Mouse (Mus musculus): ENCODE data around the gene Gdpd3. TPM values are rescaled to one million over a fixed set of nuclear protein-coding genes. Genes with fewer than 3 reads are reported as not detected.

Gene Gdpd3
- polyA plus RNA-seq, 1 experiment from 2014 or later = 1.4 TPM

DNA sequence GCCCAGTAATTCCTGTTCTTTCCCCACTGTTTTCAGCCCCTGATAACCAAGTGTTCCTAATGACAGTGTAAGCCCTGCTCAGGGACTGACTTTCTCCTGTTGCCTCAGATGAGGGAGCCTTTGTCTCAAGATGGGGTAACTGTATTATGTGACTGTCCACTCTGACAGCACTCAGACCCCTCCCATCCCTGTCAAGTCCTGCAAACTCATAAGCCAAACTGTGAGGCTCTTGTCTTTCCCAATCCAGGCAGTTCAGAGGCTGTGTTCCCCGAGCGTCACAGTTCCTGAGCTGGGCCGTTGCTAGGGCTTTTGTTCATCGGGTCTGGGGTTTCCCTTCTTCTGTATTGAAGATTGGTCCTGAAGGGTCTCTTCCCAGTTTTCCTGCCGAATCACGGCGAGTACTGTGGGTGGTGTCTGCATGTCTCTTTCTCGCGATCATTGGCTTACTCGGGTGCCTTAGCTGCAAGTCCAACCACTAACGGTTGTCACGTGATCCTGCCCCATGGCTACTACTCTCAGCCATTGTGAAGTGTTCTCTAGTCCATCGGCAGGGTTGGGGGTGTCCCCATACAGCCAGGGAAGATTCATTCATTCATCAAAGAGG lies 25.9 kb upstream of the Gdpd3 start:
- Histone ChIP-seq H3K9ac (ENCODE audit: low read depth, low read length) (no peak overlapping the region), H3K9me3 (replicated peaks; ENCODE audit: control insufficient read depth, low read length) (no peaks in the 10 kb centered on the region), H3K36me3 (ENCODE audit: control insufficient read depth, insufficient read depth, low read length) (no peaks in the 10 kb centered on the region), H3K27ac (ENCODE audit: low read depth, low read length) (no peak overlapping the region), H3K4me1 (ENCODE audit: control insufficient read depth, insufficient read depth, low read length) (no peaks in the 10 kb centered on the region), H3K27me3 (ENCODE audit: control insufficient read depth, insufficient read depth, low read length) (no peaks in the 10 kb centered on the region), H3K4me3 (ENCODE audit: low read depth, low read length) (no peak overlapping the region), H3K4me2 (no peak overlapping the region)
- 79% methylated on average over 13 of the region's 13 CpGs for WGBS (ENCODE audit: insufficient replicate concordance)
- no peak for ATAC-seq (replicated peaks; ENCODE audit: insufficient number of reproducible peaks, low FRiP score, low TSS enrichment)

DNA sequence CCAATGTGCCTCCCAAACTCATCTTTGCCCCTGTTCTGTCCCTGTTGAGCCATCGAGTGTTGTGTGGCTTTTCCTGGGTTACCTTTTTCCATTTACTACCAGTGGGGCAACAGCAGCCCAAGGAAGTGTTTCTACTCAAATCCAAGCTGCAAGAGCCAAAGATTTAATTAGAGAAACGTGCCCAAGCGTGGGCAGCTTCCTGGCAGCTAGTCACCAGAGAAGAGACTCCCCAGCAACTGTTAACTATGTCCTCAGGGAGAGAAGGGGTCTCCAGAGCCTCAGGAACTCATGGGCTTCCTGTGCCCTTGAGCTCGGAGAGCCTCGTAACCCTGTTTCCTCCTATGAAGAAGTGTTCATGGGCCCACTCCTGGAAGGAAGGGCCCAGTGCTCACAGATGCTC lies 25.2 kb upstream of the Gdpd3 start:
- Histone ChIP-seq H3K27ac (ENCODE audit: low read depth, low read length) (no peak overlapping the region), H3K4me2 (no peak overlapping the region), H3K36me3 (ENCODE audit: control insufficient read depth, insufficient read depth, low read length) (no peaks in the 10 kb centered on the region), H3K9me3 (replicated peaks; ENCODE audit: control insufficient read depth, low read length) (no peaks in the 10 kb centered on the region), H3K4me3 (ENCODE audit: low read depth, low read length) (no peak overlapping the region), H3K4me1 (ENCODE audit: control insufficient read depth, insufficient read depth, low read length) (no peaks in the 10 kb centered on the region), H3K9ac (ENCODE audit: low read depth, low read length) (no peak overlapping the region), H3K27me3 (ENCODE audit: control insufficient read depth, insufficient read depth, low read length) (no peaks in the 10 kb centered on the region)
- ATAC-seq (replicated peaks; ENCODE audit: insufficient number of reproducible peaks, low FRiP score, low TSS enrichment) = no peak
- 77% methylated on average over 5 of the region's 5 CpGs for WGBS (ENCODE audit: insufficient replicate concordance)

DNA sequence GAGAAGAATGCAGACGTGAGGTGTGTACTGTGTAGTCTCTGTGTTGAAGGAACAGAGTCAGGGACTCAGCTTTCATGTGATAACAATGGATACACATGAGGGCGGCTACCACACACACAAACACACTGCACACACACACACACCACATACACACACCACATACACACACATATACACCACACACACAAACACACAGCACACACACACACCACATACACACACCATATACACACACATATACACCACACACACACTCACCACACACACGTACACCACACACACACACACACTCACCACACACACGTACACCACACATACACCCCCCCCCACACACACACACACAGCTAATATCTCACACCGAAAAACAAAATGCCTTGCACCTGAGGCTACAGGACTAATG lies 24.7 kb upstream of the Gdpd3 start:
- Histone ChIP-seq H3K4me2 (no peak overlapping the region), H3K27ac (ENCODE audit: low read depth, low read length) (no peak overlapping the region), H3K9ac (ENCODE audit: low read depth, low read length) (no peak overlapping the region), H3K27me3 (ENCODE audit: control insufficient read depth, insufficient read depth, low read length) (no peaks in the 10 kb centered on the region), H3K4me1 (ENCODE audit: control insufficient read depth, insufficient read depth, low read length) (no peaks in the 10 kb centered on the region), H3K4me3 (ENCODE audit: low read depth, low read length) (no peak overlapping the region), H3K9me3 (replicated peaks; ENCODE audit: control insufficient read depth, low read length) (no peaks in the 10 kb centered on the region), H3K36me3 (ENCODE audit: control insufficient read depth, insufficient read depth, low read length) (no peaks in the 10 kb centered on the region)
- ATAC-seq (replicated peaks; ENCODE audit: insufficient number of reproducible peaks, low FRiP score, low TSS enrichment) = no peak
- 78% methylated on average over 5 of the region's 5 CpGs for WGBS (ENCODE audit: insufficient replicate concordance)

DNA sequence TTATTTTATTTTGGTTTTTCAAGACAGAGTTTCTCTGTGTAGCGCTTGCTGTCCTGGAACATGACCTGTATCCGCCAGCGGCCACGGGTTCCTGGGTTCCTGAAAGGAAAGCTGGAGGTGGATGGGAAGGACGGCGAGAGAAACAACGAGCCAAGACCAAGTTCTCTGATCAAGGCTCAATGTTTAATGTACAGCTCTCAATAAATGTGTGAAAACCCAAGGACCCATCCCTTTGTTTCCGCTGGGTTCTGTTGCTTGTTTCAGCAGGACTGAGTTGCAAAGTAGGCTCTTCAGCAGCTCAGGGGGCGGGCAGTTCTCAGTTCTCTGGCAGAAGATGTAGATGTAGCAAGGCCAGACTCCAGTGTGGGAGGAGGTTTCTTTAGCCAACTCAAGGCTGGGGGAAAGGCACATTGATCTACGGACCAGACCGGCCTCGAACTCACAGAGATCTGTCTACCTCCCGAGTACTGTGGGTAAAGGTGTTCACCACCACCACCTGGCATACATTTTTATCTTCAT lies 24.1 kb upstream of the Gdpd3 start:
- H3K27me3 ChIP-seq (ENCODE audit: control insufficient read depth, insufficient read depth, low read length) = no peaks in the 10 kb centered on the region
- no peaks in the 10 kb centered on the region for H3K9me3 ChIP-seq (replicated peaks; ENCODE audit: control insufficient read depth, low read length)
- H3K4me3 ChIP-seq (ENCODE audit: low read depth, low read length) = no peak overlapping the region
- no peaks in the 10 kb centered on the region for H3K4me1 ChIP-seq (ENCODE audit: control insufficient read depth, insufficient read depth, low read length)
- no peak overlapping the region for H3K4me2 ChIP-seq
- 89% methylated on average over 13 of the region's 13 CpGs for WGBS (ENCODE audit: insufficient replicate concordance)
- H3K27ac ChIP-seq (ENCODE audit: low read depth, low read length) = no peak overlapping the region
- H3K36me3 ChIP-seq (ENCODE audit: control insufficient read depth, insufficient read depth, low read length) = no peaks in the 10 kb centered on the region
- ATAC-seq (replicated peaks; ENCODE audit: insufficient number of reproducible peaks, low FRiP score, low TSS enrichment) = no peak
- H3K9ac ChIP-seq (ENCODE audit: low read depth, low read length) = no peak overlapping the region

DNA sequence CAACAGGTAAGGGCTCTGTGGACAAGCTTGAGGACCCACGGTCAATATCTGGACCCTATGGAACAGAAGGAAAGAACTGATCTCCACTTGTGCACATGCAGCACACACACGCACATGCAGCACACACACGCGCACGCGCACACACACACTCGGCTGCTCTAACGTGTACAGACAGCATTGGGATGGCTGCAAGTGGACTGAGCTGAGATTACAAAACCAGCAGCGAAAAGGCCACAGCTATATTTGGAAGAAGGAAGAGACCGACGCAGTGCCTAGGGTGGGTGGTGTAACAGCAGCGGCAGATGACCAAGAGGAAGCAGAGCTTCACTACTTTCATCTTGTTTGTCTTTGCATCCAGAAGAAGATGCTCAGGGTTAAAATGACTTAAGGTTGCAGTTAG lies 20.1 kb upstream of the Gdpd3 start:
- H3K9me3 ChIP-seq (replicated peaks; ENCODE audit: control insufficient read depth, low read length) = no peaks in the 10 kb centered on the region
- no peak overlapping the region for H3K27ac ChIP-seq (ENCODE audit: low read depth, low read length)
- no peaks in the 10 kb centered on the region for H3K4me1 ChIP-seq (ENCODE audit: control insufficient read depth, insufficient read depth, low read length)
- no peak overlapping the region; the same call in 1 of the 2 replicates for H3K4me2 ChIP-seq
- 75% methylated on average over 12 of the region's 12 CpGs for whole genome bisulfite sequencing (ENCODE audit: insufficient replicate concordance)
- no peak overlapping the region for H3K9ac ChIP-seq (ENCODE audit: low read depth, low read length)
- ATAC-seq (replicated peaks; ENCODE audit: insufficient number of reproducible peaks, low FRiP score, low TSS enrichment) = no peak
- no peaks in the 10 kb centered on the region for H3K27me3 ChIP-seq (ENCODE audit: control insufficient read depth, insufficient read depth, low read length)
- H3K4me3 ChIP-seq (ENCODE audit: low read depth, low read length) = no peak overlapping the region
- H3K36me3 ChIP-seq (ENCODE audit: control insufficient read depth, insufficient read depth, low read length) = no peaks in the 10 kb centered on the region

DNA sequence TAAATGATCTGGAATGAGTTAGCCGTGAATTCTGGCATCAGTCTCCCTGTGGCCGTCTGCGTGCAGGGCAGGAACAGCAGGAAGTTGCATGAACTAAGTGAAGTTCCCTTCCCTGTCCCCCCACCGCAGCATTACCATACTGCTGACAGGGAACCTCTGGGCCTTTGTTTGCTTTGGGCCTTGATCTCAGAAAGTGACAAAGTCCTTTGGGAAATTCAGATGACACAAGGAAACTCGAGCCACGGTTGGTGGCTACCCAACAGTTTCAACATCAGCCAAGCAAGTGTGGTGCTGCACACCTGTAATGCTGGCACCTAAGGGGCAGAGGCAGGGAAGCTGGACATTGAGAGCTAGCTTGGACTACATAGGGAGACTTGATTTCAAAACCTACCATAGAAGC lies 19.3 kb upstream of the Gdpd3 start:
- Histone ChIP-seq H3K27me3 (ENCODE audit: control insufficient read depth, insufficient read depth, low read length) (no peaks in the 10 kb centered on the region), H3K4me1 (ENCODE audit: control insufficient read depth, insufficient read depth, low read length) (no peaks in the 10 kb centered on the region), H3K4me3 (ENCODE audit: low read depth, low read length) (no peak overlapping the region), H3K9me3 (replicated peaks; ENCODE audit: control insufficient read depth, low read length) (no peaks in the 10 kb centered on the region), H3K27ac (ENCODE audit: low read depth, low read length) (no peak overlapping the region), H3K9ac (ENCODE audit: low read depth, low read length) (no peak overlapping the region), H3K4me2 (no peak overlapping the region), H3K36me3 (ENCODE audit: control insufficient read depth, insufficient read depth, low read length) (no peaks in the 10 kb centered on the region)
- 26% methylated on average over 6 of the region's 6 CpGs for WGBS (ENCODE audit: insufficient replicate concordance)
- no peak for ATAC-seq (replicated peaks; ENCODE audit: insufficient number of reproducible peaks, low FRiP score, low TSS enrichment)

DNA sequence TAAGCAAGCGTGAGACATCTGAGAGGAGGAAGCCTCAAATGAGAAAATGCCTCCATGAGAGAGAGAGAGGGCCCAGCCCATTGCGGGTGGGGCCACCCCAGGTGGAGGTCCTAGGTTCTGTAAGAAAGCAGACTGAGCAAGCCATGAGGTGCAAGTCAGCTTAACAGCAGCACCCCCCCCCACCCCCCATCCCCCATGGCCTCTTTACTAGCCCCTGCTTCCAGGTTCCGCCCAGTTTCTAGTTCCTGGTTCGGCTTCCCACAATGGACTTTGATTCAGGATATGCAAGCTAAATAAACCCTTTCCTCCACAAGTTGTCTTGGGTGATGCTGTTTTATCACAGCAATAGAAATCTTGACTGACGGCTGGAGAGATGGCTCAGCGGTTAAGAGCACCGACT lies 17.3 kb upstream of the Gdpd3 start:
- Histone ChIP-seq H3K4me1 (ENCODE audit: control insufficient read depth, insufficient read depth, low read length) (no peaks in the 10 kb centered on the region), H3K4me3 (ENCODE audit: low read depth, low read length) (no peak overlapping the region), H3K9me3 (replicated peaks; ENCODE audit: control insufficient read depth, low read length) (no peaks in the 10 kb centered on the region), H3K27ac (ENCODE audit: low read depth, low read length) (no peak overlapping the region), H3K4me2 (no peak overlapping the region), H3K27me3 (ENCODE audit: control insufficient read depth, insufficient read depth, low read length) (no peaks in the 10 kb centered on the region), H3K9ac (ENCODE audit: low read depth, low read length) (no peak overlapping the region), H3K36me3 (ENCODE audit: control insufficient read depth, insufficient read depth, low read length) (no peaks in the 10 kb centered on the region)
- WGBS (ENCODE audit: insufficient replicate concordance) = 65% methylated on average over 7 of the region's 7 CpGs
- ATAC-seq (replicated peaks; ENCODE audit: insufficient number of reproducible peaks, low FRiP score, low TSS enrichment) = no peak

DNA sequence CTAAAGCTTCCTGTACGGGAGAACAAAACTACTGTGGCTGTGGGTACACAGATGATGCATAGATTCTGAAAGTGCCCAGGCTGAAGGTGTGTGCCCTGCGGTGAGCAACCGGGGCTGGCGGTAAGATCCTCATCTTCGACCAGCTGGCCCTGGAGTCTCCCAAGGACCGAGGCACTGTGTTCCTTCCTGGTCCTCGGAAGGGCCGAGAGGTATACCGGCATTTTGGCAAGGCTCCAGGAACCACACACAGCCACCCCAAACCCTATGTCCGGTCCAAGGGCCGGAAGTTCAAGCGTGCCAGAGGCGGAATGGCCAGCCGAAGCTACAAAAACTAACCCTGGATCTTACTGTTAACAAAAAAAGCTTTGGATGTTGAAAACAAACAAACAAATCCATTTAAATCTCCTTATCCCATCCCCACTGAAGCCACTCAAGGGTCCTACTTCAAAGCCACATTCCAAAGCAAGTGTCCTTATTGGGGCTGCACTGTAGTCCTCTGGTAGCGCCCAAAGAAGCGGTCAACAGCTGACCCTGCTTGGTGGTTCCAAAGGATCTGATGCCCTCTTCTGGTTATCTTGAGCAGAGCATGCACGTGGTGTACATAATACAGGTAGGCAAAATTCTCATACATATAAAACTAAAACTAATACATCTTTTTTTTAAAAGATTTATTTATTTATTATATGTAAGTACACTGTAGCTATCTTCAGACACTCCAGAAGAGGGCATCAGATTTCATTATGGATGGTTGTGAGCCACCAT lies 16.4 kb upstream of the Gdpd3 start:
- Histone ChIP-seq H3K27ac (ENCODE audit: low read depth, low read length) (no peak overlapping the region), H3K9ac (ENCODE audit: low read depth, low read length) (no peak overlapping the region), H3K9me3 (replicated peaks; ENCODE audit: control insufficient read depth, low read length) (no peaks in the 10 kb centered on the region), H3K36me3 (ENCODE audit: control insufficient read depth, insufficient read depth, low read length) (no peaks in the 10 kb centered on the region), H3K4me3 (ENCODE audit: low read depth, low read length) (no peak overlapping the region), H3K4me1 (ENCODE audit: control insufficient read depth, insufficient read depth, low read length) (no peaks in the 10 kb centered on the region; the same call in 1 of the 2 replicates), H3K27me3 (ENCODE audit: control insufficient read depth, insufficient read depth, low read length) (no peaks in the 10 kb centered on the region), H3K4me2 (no peak overlapping the region)
- WGBS (ENCODE audit: insufficient replicate concordance) = 91% methylated on average over 17 of the region's 17 CpGs
- ATAC-seq (replicated peaks; ENCODE audit: insufficient number of reproducible peaks, low FRiP score, low TSS enrichment) = no peak

Data from heart, embryonic 11.5 days (tissue).